Mouse (Mus musculus) regulatory T cell (primary cell): ENCODE data around the gene Per2.

ENCODE experiments used
- in situ Hi-C: fragments of 300-600 bp; cut with MboI, MseI; formaldehyde crosslinking; loops from one replicate; pipeline ENCODE4 v1.15.1; 2025; ENCODE audit warnings: high pct_unique_total_duplicates

The Per2 gene

DNA sequence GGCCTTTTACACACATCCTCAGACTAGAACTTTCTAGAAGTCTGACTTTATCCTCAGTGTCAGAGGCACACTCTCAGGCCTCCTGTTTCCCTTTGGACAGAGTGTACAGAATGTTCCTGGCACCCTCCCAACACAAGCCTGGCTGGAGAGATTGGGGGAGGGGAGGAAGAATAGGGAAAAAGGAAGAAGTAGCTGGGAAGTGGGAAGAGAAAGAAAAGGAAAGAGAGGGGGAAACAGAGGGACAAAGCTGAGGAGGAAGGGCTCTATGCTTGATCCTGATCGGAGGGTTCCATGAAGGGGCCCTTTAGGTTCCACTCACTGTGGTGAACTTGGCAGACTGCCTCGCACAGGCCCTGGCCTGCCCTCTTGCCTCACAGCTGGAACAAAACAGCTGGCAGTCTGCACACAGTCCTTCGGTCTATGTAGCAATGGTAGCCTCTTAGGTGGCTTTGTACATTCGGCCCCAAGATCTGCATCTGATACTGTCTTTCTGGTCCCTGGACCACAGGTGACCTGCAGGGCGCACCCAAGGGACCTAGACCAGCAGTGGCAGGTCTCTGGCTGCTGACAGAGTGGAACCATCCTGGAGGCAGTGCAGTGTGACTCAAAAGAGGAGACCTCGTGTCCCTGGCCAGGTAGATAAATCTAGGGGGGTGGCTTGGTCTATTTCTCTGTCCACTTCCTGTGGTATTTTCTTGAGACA lies 22.6 kb downstream of the Per2 start:
- in situ Hi-C loops = no loop called here

GRCm38 (mm10) chr1:91435606-91436130 lies 23.5 kb downstream of the Per2 start:
- in situ Hi-C loops = no loop called here

GRCm38 (mm10) chr1:91434905-91435304 lies 24.2 kb downstream of the Per2 start:
- in situ Hi-C loops = no loop called here

GRCm38 (mm10) chr1:91430761-91431160 lies 28.4 kb downstream of the Per2 start:
- in situ Hi-C loops = no loop called here

DNA sequence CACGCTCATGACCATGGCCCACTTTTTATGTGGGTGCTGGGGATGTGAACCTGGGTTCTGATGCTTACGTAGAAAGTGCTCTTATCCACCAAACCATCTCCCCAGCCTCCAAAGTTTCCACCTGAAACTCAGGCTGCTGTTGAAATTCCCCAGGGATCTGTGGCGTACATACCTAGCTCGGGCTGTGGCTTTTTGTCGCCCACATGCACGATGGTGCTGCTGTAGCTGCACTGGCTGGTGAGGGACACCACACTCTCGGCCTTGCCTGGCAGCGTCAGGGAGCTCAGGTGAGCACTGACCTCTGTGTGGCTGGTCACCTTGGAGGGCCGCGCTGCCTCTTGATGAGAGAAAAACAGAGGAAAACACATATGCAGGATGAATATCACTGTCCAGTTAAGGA lies 29.9 kb downstream of the Per2 start:
- in situ Hi-C loops = loop anchor here (5.0 kb wide), 1 partner anchor 53 kb away; no protein-coding TSS in a partner anchor

GRCm38 (mm10) chr1:91428614-91429013 lies 30.5 kb downstream of the Per2 start:
- in situ Hi-C loops = loop anchor here (5.0 kb wide), 1 partner anchor 54 kb away; no protein-coding TSS in a partner anchor

GRCm38 (mm10) chr1:91426397-91426796 lies 32.7 kb downstream of the Per2 start:
- in situ Hi-C loops = loop anchor here (5.0 kb wide), 1 partner anchor 56 kb away; no protein-coding TSS in a partner anchor

DNA sequence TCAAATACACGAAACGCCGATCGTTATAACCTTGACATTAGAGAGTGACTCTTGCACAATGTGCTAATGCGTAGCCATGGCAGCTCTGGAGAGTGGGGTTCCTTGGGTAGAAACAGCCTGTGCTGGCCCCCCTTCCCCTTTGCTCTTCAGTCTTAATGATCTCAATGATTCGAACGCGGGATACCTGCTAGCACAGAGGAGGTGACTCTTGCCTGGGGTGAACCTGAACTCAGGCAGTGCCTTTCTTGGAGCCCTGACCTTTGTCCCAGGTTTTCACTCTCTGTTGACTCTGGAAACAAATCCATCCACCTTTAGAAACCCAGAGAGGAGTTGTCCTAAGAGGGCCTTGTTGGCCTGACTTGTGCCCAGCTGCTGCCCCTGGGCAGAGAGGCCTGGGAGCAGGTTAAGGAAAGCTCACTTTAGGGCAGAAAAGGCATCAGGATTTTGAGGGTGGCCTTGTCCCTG lies 38.5 kb downstream of the Per2 start:
- in situ Hi-C loops = no loop called here

GRCm38 (mm10) chr1:91419862-91420600 lies 39.1 kb downstream of the Per2 start:
- in situ Hi-C loops = no loop called here

GRCm38 (mm10) chr1:91417991-91418390 lies 41.1 kb downstream of the Per2 start:
- in situ Hi-C loops = no loop called here

DNA sequence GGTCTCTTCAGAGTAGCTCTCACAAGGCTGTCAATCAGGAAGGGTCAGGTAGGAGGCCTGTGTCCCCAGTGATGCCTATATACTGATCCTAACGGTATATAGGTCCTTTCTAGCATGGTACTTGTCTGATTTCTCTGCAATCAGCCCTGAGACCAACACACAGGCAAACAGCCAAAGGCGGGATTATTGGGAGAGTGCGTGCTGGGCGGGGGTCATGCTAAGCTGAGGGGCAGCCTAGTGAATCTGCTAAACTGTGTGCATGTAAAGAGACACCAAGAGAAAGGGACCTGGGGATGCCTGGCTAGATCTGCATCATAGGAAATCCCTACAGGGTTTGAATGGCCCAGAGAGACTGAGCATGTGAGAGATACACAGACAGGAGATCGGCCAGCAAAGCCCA lies 43.8 kb downstream of the Per2 start:
- in situ Hi-C loops = no loop called here

DNA sequence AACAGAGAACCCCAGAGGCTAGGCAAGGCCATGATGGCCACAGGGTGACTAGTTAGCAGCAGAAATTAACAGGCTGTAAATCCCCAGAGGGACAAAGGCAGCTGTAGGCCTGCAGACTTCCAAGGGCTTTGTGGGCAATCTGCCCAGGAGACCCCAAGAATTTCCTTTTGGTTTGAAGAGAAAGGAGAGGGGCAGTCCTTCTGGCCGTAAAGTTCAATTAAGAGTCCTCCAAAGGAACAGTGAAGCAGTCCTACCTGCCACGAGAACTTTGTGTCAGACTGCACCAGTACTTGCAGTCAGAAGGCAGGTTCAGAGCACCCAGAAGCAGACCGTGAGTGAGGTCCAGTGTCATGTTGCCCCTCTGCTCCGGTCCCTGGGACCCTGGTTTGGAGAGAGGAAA lies 44.2 kb downstream of the Per2 start:
- in situ Hi-C loops = no loop called here

GRCm38 (mm10) chr1:91413898-91414594 lies 45.1 kb downstream of the Per2 start, which contains the start of gene Hes6:
Gene Hes6, minus strand, starts transcription at chr1:91414038.
- in situ Hi-C loops = no loop called here

DNA sequence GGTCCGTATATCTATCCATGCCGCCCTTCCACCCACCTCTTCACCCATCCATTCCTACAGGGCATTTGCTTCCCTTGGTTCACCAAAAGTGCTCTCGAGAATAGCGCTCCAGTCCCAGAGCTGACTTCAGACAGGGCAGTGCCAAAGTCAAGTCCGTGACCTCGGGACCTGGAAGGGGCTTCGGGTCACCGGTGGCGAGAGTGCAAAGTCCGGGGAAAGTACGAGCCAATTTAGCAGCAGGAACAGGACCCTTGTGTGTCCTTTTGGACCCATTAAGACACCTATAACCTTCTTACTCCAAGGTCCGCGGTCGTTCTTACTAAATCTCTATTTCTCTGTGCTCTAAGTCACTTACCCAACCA lies 45.6 kb downstream of the Per2 start:
- in situ Hi-C loops = no loop called here

- in situ Hi-C loops = no loop called here
Observed at GRCm38 (mm10) chr1:91413030-91413506, 46.1 kb downstream of the Per2 start.

DNA sequence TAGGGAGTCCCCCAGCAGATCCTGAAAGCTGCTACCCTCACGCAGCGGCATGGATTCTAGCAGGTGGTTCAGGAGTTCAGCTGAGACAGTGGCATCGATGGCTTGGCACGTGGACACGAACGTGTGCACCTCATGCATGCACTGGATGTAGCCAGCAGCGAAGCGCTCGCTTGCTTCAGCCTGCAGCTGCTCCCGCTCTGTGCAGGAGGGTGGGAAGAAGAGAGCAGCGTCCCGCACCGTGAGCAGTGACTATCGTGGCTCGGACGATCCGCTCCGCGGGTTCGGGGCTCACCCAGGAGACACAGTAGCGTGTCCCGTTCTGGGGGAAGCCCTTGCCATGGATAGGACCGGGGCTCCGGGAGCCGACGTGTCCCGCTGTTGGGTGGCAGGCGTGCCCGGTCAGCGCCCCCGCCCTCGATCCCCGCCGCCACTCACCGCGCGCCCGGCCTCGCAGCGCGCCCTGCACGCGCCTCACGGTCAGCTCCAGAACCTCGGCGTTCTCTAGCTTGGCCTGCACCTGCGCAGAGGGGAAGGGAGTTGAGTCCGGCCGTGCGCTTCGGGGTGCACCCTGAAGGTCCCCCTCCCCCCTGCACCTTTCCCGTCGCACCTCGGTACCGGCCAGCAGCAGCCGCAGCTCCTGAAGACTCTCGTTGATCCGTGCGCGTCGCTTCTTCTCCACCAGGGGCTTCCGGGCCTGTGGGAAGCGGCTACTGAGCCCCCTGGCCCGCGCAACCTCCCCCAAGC lies 46.7 kb downstream of the Per2 start:
- in situ Hi-C loops = no loop called here

GRCm38 (mm10) chr1:91411631-91412285 lies 47.4 kb downstream of the Per2 start:
- in situ Hi-C loops = no loop called here

DNA sequence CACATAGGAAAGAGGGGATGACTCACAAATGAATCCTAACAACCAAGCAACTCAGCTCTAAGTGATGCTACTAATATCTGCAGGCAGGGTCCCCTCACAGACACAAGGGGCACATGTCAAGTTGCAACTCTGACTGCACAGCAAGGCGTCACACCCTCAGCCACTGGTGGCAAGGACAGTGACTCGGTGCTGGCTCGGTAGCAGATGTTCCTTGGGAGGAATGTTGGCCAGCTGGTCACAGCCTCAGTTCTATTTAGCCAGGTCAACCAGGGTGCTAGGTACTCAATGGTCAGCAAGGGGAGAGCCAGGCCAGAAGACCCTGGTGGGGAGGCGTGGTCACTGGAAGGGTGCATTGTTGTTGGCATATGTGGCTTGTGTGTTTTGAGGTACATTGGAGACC lies 51.3 kb downstream of the Per2 start:
- in situ Hi-C loops = no loop called here

GRCm38 (mm10) chr1:91405406-91406169 lies 53.5 kb downstream of the Per2 start:
- in situ Hi-C loops = no loop called here

GRCm38 (mm10) chr1:91404976-91405375 lies 54.1 kb downstream of the Per2 start:
- in situ Hi-C loops = no loop called here
